Mouse (Mus musculus) spleen, adult 2 months (tissue): ENCODE measurements around the gene Pdlim1. TPM values are rescaled to one million over a fixed set of nuclear protein-coding genes. Genes with fewer than 3 reads are reported as not detected.
"Not testable (repeated sequence)": the region's sequence is repeated elsewhere in the genome, so short reads cannot be mapped to it uniquely, and the experiment has no call there.

Source experiments
- DNase-seq, 2 experiments: peaks; one replicate each; pipeline versions ENCODE4 v3.0.0 to v3.0.0-alpha.2; 2012 to 2021; ENCODE audit warnings: low spot score in 2 of 2, low read depth in 1 of 2
- H3K27ac ChIP-seq: fragments of 200-500 bp; 2 replicates; pipeline ENCODE4 v1.5.1; 2012; ENCODE audit warnings: low read length, inconsistent platforms; ENCODE audit not compliant: insufficient read depth
- H3K27me3 ChIP-seq: fragments of 200-500 bp; 2 replicates; pipeline ENCODE4 v1.6.1; 2012; ENCODE audit warnings: mild to moderate bottlenecking, moderate library complexity, low read length, inconsistent platforms; ENCODE audit not compliant: control insufficient read depth, insufficient read depth
- H3K36me3 ChIP-seq: fragments of 200-500 bp; 2 replicates; pipeline ENCODE4 v1.6.1; 2012; ENCODE audit warnings: mild to moderate bottlenecking, low read length, inconsistent platforms; ENCODE audit not compliant: control insufficient read depth, insufficient read depth
- H3K4me1 ChIP-seq: fragments of 200-500 bp; 2 replicates; pipeline ENCODE4 v1.6.1; 2011; ENCODE audit warnings: inconsistent platforms; ENCODE audit not compliant: control insufficient read depth, insufficient read depth, insufficient read length
- H3K4me3 ChIP-seq: fragments of 200-500 bp; 2 replicates; pipeline ENCODE4 v1.5.1; 2011; ENCODE audit warnings: mild to moderate bottlenecking, inconsistent platforms; ENCODE audit not compliant: insufficient read depth, insufficient read length; ENCODE audit errors: extremely low read depth
- CTCF ChIP-seq: fragments of 200-500 bp; IDR thresholded peaks from 2 replicates; pipeline ENCODE4 v1.5.1; 2011; ENCODE audit warnings: mild to moderate bottlenecking, inconsistent platforms; ENCODE audit not compliant: insufficient read depth, insufficient read length, insufficient replicate concordance; ENCODE audit errors: extremely low read depth
- POLR2A ChIP-seq: fragments of 200-500 bp; IDR thresholded peaks from 2 replicates; pipeline ENCODE4 v1.6.1; 2011; ENCODE audit warnings: low read depth, low read length, inconsistent platforms
- WGBS: fragments of 180-500 bp; shearing (Covaris S2); methylation state at CpG from one replicate; pipeline ENCODE4 v1.1.7; 2018; 5-methylcytosine and 5-hydroxymethylcytosine counted together
- polyA plus RNA-seq: library from polyadenylated mRNA; depleted of rRNA; stranded (reverse); fragments of >200 nt; gene quantifications from 2 replicates; pipeline ENCODE4 v1.2.3, GENCODE M21; 2012

Pdlim1 gene
- polyA plus RNA-seq, 1 experiment = 41.4 TPM

GRCm38 (mm10) chr19:40231825-40232541 lies 39.7 kb downstream of the Pdlim1 start:
- 82% methylated on average over 7 of the region's 7 CpGs for WGBS
- Histone ChIP-seq H3K4me3 (no peak overlapping the region), H3K27ac (no peak overlapping the region), H3K27me3 (no peaks in the 10 kb centered on the region), H3K36me3 (peaks cover 6% of the 10 kb centered on the region), H3K4me1 (no peaks in the 10 kb centered on the region; the same call in 1 of the 2 replicates)
- DNase-seq = no peak
- TF ChIP-seq POLR2A (no peak), CTCF (no peak)

DNA sequence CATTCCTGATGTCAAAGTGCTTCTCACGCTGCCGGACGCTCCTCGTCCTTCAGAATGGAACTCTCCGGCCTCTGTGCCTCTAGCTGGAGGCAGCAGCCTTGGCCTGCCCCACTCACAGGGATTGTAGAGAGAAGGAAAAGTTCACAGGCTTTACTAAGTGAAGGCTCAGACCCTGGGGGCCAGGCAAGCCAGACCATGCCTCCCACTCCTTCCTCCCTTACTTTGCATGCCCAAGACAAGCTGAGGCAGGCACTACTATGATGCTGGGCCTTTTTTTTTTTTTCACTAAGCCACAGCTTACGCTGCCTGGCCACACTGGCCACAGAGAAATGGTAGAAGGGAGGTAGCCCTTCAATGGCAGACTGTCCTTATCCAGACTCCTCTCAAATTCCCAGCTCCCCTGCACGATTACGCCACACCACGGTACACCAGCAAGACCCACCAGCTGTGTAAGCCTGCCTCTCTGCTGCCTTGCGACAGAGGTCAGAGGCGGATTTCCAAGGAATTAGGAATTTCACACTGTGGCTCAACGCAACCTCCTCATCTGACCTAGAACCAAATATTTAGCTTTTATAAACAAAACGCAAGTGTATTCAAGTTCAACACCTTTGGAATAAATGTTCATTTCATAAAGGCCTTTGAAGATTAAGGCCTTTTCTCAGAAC lies 40.4 kb downstream of the Pdlim1 start:
- WGBS = 95% methylated on average over 13 of the region's 13 CpGs
- Histone ChIP-seq H3K4me3 (no peak overlapping the region), H3K27me3 (no peaks in the 10 kb centered on the region), H3K36me3 (peaks cover 8% of the 10 kb centered on the region), H3K4me1 (no peaks in the 10 kb centered on the region; the same call in 1 of the 2 replicates), H3K27ac (no peak overlapping the region)
- TF ChIP-seq POLR2A (no peak), CTCF (no peak)
- no peak for DNase-seq

- no peak for DNase-seq
These were observed 45.0 kb downstream of the Pdlim1 start for GRCm38 (mm10) chr19:40226516-40227151.

DNA sequence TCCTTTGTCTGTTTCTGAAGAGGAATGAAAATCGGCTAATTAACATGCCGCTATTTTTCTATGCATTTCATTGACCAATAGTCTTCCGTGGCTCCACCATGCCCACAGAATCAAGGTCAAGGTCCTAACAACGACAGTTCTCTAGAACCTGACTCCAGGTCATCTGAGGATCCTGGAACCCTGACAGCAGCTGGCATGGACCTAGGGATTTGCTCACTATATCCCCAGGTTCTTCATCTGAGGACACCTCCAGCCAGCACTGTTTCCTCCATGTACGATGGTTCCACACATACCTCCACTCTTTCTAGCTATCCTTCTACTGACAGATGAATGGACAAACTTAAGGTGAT lies 45.9 kb downstream of the Pdlim1 start:
- TF ChIP-seq CTCF (no peak), POLR2A (no peak)

More at GRCm38 (mm10) chr19:40226516-40227151, 45.0 kb downstream of the Pdlim1 start:
- TF ChIP-seq POLR2A (no peak), CTCF (no peak)
- Histone ChIP-seq H3K27me3 (no peaks in the 10 kb centered on the region), H3K4me3 (no peak overlapping the region), H3K4me1 (no peaks in the 10 kb centered on the region), H3K36me3 (peaks cover 10% of the 10 kb centered on the region), H3K27ac (no peak overlapping the region)
- 92% methylated on average over 12 of the region's 12 CpGs for whole genome bisulfite sequencing

GRCm38 (mm10) chr19:40225102-40225760 lies 46.4 kb downstream of the Pdlim1 start:
- peak in 1 of 2 experiments; percentile 29 for DNase-seq
- 76% methylated on average over 5 of the region's 5 CpGs for WGBS
- no peaks in the 10 kb centered on the region for H3K4me1 ChIP-seq
- H3K27ac ChIP-seq = no peak overlapping the region
- no peaks in the 10 kb centered on the region for H3K27me3 ChIP-seq
- H3K4me3 ChIP-seq = no peak overlapping the region
- TF ChIP-seq CTCF = peak; percentile 57; the same call in 1 of the 2 replicates
- TF ChIP-seq POLR2A = no peak
- peaks cover 10% of the 10 kb centered on the region for H3K36me3 ChIP-seq

More for the DNA sequence above, 45.9 kb downstream of the Pdlim1 start:
- Histone ChIP-seq H3K4me3 (no peak overlapping the region), H3K27ac (no peak overlapping the region), H3K27me3 (no peaks in the 10 kb centered on the region), H3K4me1 (no peaks in the 10 kb centered on the region), H3K36me3 (peaks cover 10% of the 10 kb centered on the region)
- DNase-seq = no peak
- 79% methylated on average over 5 of the region's 5 CpGs for WGBS

GRCm38 (mm10) chr19:40222307-40222706 lies 49.3 kb downstream of the Pdlim1 start:
- H3K27ac ChIP-seq = not testable (repeated sequence)
- 98% methylated on average over 9 of the region's 9 CpGs for WGBS

DNA sequence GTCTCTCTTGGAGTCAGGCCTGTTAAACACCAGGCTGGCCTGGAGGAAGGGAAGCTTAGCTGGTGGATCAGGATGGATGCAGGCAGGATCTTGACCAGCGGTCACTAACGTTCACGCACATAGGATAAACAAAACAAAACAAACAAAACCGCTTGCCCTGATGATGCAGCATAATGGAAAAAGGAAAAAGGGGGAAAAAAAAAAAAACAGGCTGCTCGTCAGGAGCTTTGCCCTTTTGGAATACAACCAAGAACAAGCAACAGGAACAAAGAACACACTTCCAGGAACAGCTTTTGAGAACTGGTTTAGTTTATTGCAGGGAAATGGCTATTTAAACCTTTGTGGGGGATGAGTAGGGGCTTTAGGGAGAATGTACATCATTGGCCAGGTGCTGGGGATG lies 50.8 kb downstream of the Pdlim1 start:
- DNase-seq = no peak
- TF ChIP-seq POLR2A = no peak
- no peak for TF ChIP-seq CTCF
- H3K36me3 ChIP-seq = peaks cover 1% of the 10 kb centered on the region; the same call in 1 of the 2 replicates
- no peak overlapping the region for H3K27ac ChIP-seq
- H3K4me3 ChIP-seq = no peak overlapping the region
- WGBS = 91% methylated on average over 5 of the region's 5 CpGs
- H3K4me1 ChIP-seq = no peaks in the 10 kb centered on the region
- H3K27me3 ChIP-seq = no peaks in the 10 kb centered on the region

More at GRCm38 (mm10) chr19:40222307-40222706, 49.3 kb downstream of the Pdlim1 start:
- H3K4me1 ChIP-seq, DNase-seq, H3K27me3 ChIP-seq, H3K4me3 ChIP-seq, H3K36me3 ChIP-seq: not testable (repeated sequence)

GRCm38 (mm10) chr19:40202947-40203346 lies 68.7 kb downstream of the Pdlim1 start:
- not testable (repeated sequence) for H3K27me3 ChIP-seq, H3K4me1 ChIP-seq, H3K36me3 ChIP-seq, H3K27ac ChIP-seq, DNase-seq, H3K4me3 ChIP-seq
- 78% methylated on average over 4 of the region's 4 CpGs for WGBS
